Mouse (Mus musculus) forebrain, embryonic 14.5 days (tissue): ENCODE measurements around the gene Ccr1l1. TPM values are rescaled to one million over a fixed set of nuclear protein-coding genes. Genes with fewer than 3 reads are reported as not detected.

Experiments used
- ATAC-seq: fragments of 200-750 bp; cut with Nextera tagmentation; 2 replicates; pipeline ENCODE4 v1.8.0; 2017; ENCODE audit warnings: mild to moderate bottlenecking, moderate library complexity
- DNase-seq: peaks from one replicate; pipeline ENCODE4 v3.0.0-alpha.2; 2015; ENCODE audit warnings: low spot score
- H3K27ac ChIP-seq: fragments of 300-500 bp; sonication (generic); 2 replicates; pipeline ENCODE4 v1.5.1; 2014; ENCODE audit warnings: low read depth, mild to moderate bottlenecking, control low read depth, low read length, moderate library complexity
- H3K27me3 ChIP-seq: fragments of 300-500 bp; sonication (generic); replicated peaks from 2 replicates; pipeline ENCODE4 v1.6.1; 2014; ENCODE audit warnings: low read length, control low read depth, mixed read lengths; ENCODE audit not compliant: control insufficient read depth, insufficient read depth
- H3K36me3 ChIP-seq: fragments of 300-500 bp; sonication (generic); 2 replicates; pipeline ENCODE4 v1.6.1; 2014; ENCODE audit warnings: low read length, control low read depth; ENCODE audit not compliant: control insufficient read depth, insufficient read depth
- H3K4me1 ChIP-seq: fragments of 300-500 bp; sonication (generic); 2 replicates; pipeline ENCODE4 v1.6.1; 2014; ENCODE audit warnings: antibody characterized with exemption, low read length, control low read depth; ENCODE audit not compliant: control insufficient read depth, insufficient read depth
- H3K4me2 ChIP-seq: fragments of 300-500 bp; sonication (generic); 2 replicates; pipeline ENCODE4 v1.6.1; 2014; ENCODE audit warnings: mild to moderate bottlenecking, control low read depth, low read length
- H3K4me3 ChIP-seq: fragments of 300-500 bp; sonication (generic); 2 replicates; pipeline ENCODE4 v1.5.1; 2014; ENCODE audit warnings: low read depth, low read length, control low read depth
- H3K9ac ChIP-seq: fragments of 300-500 bp; sonication (generic); 2 replicates; pipeline ENCODE4 v1.6.1; 2014; ENCODE audit warnings: mild to moderate bottlenecking, low read length, control low read depth, moderate library complexity
- H3K9me3 ChIP-seq: fragments of 300-500 bp; sonication (generic); replicated peaks from 2 replicates; pipeline ENCODE4 v1.6.1; 2016; ENCODE audit warnings: low read length, control low read depth, mixed read lengths; ENCODE audit not compliant: control insufficient read depth
- WGBS: fragments of 180-500 bp; shearing (Covaris S2); extraction: QIAGEN DNeasy Blood & Tissue Kit; methylation state at CpG from one replicate; pipeline ENCODE4 v1.1.7; 2014; 5-methylcytosine and 5-hydroxymethylcytosine counted together
- polyA plus RNA-seq: library from polyadenylated mRNA; unstranded; fragments of >200 nt; fragmentation: Nextera tagmentation; extraction: Ambion mirVana; gene quantifications from 2 replicates; pipeline ENCODE4 v1.2.1, GENCODE M21; 2014

Gene Ccr1l1
- polyA plus RNA-seq, 1 experiment from 2014 or later = not detected

DNA sequence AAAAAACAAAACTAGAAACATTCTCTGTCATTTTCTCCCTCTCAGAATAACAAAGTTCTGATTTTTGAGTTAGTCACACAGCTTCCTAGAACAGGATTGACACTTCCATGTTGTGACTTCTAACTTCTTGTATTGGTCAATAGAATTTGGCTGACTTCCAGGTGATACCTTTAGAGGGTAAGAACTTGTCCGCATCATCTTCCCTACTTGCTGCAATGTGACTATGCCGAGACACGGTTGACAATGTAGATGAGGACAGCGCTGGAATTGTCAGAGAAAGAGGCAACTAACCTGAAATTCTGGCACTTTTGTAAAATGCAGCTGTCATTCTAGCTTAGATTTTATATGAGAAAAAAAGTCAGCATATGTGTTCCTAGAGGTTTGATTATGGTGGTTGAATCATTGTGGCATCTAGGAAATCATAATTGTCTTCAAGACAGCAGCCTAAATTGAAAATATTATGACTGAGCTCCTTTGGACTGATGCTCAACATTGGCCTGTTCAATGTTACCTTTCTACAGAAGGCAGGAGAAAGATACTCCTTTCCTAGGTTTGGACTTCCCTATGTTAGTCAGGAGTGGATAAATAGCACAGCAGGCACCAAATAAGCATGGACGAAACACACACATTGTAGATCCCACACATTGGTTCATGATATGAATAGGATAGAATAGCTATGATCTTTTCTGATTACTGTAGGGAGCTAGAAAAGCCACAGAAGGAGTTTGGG lies 44.3 kb downstream of the Ccr1l1 start:
- H3K9me3 ChIP-seq = no peaks in the 10 kb centered on the region

GRCm38 (mm10) chr9:123932911-123933675 lies 45.1 kb downstream of the Ccr1l1 start:
- H3K4me2 ChIP-seq = no peak overlapping the region
- WGBS = 90% methylated on average over 19 of the region's 19 CpGs
- no peak for ATAC-seq

More for the DNA sequence above, 44.3 kb downstream of the Ccr1l1 start:
- no peak for DNase-seq
- Histone ChIP-seq H3K27me3 (no peaks in the 10 kb centered on the region), H3K4me3 (no peak overlapping the region), H3K4me2 (no peak overlapping the region), H3K9ac (no peak overlapping the region), H3K4me1 (no peaks in the 10 kb centered on the region), H3K27ac (no peak overlapping the region), H3K36me3 (no peaks in the 10 kb centered on the region)
- ATAC-seq = no peak
- WGBS = 93% methylated on average over 5 of the region's 5 CpGs

GRCm38 (mm10) chr9:123931761-123932700 lies 46.2 kb downstream of the Ccr1l1 start:
- no peak overlapping the region for H3K4me2 ChIP-seq
- no peak overlapping the region for H3K4me3 ChIP-seq
- H3K27ac ChIP-seq = no peak overlapping the region
- WGBS = 76% methylated on average over 6 of the region's 6 CpGs
- no peaks in the 10 kb centered on the region for H3K27me3 ChIP-seq
- H3K9me3 ChIP-seq = no peaks in the 10 kb centered on the region
- no peak overlapping the region for H3K9ac ChIP-seq
- no peaks in the 10 kb centered on the region for H3K4me1 ChIP-seq
- no peaks in the 10 kb centered on the region for H3K36me3 ChIP-seq
- DNase-seq (no peak), ATAC-seq (no peak)

More at GRCm38 (mm10) chr9:123932911-123933675, 45.1 kb downstream of the Ccr1l1 start:
- Histone ChIP-seq H3K9me3 (no peaks in the 10 kb centered on the region), H3K9ac (no peak overlapping the region), H3K36me3 (no peaks in the 10 kb centered on the region), H3K4me3 (no peak overlapping the region), H3K27me3 (no peaks in the 10 kb centered on the region), H3K4me1 (no peaks in the 10 kb centered on the region), H3K27ac (no peak overlapping the region)
- no peak for DNase-seq

GRCm38 (mm10) chr9:123930926-123931325 lies 47.3 kb downstream of the Ccr1l1 start:
- H3K4me1 ChIP-seq = no peaks in the 10 kb centered on the region

DNA sequence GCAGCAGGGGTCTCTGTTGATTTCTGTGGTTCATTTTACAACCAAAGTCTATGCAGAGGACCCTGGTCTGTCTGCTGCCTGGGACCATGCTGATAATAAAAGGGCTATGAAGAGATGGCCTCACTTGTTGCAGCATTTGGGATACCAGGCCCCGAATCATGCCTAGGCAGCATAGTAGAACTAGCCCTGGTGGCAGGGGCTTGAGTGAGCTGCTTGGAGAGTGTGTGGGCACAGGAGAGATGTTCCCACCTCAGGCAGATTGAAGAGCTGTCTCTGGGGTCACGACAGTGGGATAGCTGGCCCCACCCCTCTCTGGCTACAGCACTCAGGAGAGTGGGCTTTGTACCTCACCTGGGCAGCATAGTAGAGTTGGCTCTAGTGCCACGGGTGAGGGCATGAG lies 47.7 kb downstream of the Ccr1l1 start:
- Histone ChIP-seq H3K36me3 (no peaks in the 10 kb centered on the region), H3K9ac (no peak overlapping the region), H3K27me3 (no peaks in the 10 kb centered on the region), H3K4me3 (no peak overlapping the region), H3K9me3 (no peaks in the 10 kb centered on the region), H3K27ac (no peak overlapping the region), H3K4me1 (no peaks in the 10 kb centered on the region), H3K4me2 (no peak overlapping the region)
- DNase-seq (no peak), ATAC-seq (no peak)
- WGBS = 86% methylated on average over 3 of the region's 3 CpGs

More at GRCm38 (mm10) chr9:123930926-123931325, 47.3 kb downstream of the Ccr1l1 start:
- 91% methylated on average over 3 of the region's 3 CpGs for WGBS
- DNase-seq = no peak
- H3K4me3 ChIP-seq = no peak overlapping the region
- no peak overlapping the region for H3K27ac ChIP-seq
- no peak overlapping the region for H3K4me2 ChIP-seq
- no peak overlapping the region for H3K9ac ChIP-seq
- H3K27me3 ChIP-seq = no peaks in the 10 kb centered on the region
- no peaks in the 10 kb centered on the region for H3K9me3 ChIP-seq
- no peaks in the 10 kb centered on the region for H3K36me3 ChIP-seq
- ATAC-seq = no peak

DNA sequence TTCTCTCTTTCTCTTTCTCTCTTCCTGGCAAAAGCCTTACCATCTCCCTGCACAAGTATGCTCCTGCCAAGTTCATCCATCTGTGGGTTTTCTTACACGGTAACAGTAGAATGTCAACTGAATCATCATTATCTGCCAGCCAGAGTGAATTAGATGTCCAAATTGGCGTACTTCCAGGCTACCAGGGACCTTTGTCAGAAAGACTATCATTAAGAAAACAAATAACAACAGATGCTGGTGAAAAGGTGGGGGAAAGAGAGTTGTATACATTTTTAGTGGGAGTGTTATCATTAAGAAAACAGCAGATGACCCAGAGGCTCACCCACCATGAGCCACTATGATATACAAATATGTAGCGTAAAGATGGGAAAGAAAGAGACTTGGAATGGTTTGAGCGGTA lies 48.3 kb downstream of the Ccr1l1 start:
- ATAC-seq (no peak), DNase-seq (peak; percentile 20)
- Histone ChIP-seq H3K27ac (no peak overlapping the region), H3K4me2 (no peak overlapping the region), H3K9ac (no peak overlapping the region), H3K9me3 (no peaks in the 10 kb centered on the region), H3K36me3 (no peaks in the 10 kb centered on the region), H3K4me3 (no peak overlapping the region), H3K4me1 (no peaks in the 10 kb centered on the region), H3K27me3 (no peaks in the 10 kb centered on the region)
- WGBS = 79% methylated on average over 4 of the region's 4 CpGs

GRCm38 (mm10) chr9:123928759-123929246 lies 49.4 kb downstream of the Ccr1l1 start:
- no peak overlapping the region for H3K27ac ChIP-seq
- H3K27me3 ChIP-seq = no peaks in the 10 kb centered on the region
- H3K4me2 ChIP-seq = no peak overlapping the region
- 57% methylated on average over 8 of the region's 8 CpGs for WGBS
- H3K9me3 ChIP-seq = no peaks in the 10 kb centered on the region
- H3K4me3 ChIP-seq = no peak overlapping the region
- DNase-seq (no peak), ATAC-seq (no peak)
- H3K9ac ChIP-seq = no peak overlapping the region
- H3K4me1 ChIP-seq = no peaks in the 10 kb centered on the region
- no peaks in the 10 kb centered on the region for H3K36me3 ChIP-seq

DNA sequence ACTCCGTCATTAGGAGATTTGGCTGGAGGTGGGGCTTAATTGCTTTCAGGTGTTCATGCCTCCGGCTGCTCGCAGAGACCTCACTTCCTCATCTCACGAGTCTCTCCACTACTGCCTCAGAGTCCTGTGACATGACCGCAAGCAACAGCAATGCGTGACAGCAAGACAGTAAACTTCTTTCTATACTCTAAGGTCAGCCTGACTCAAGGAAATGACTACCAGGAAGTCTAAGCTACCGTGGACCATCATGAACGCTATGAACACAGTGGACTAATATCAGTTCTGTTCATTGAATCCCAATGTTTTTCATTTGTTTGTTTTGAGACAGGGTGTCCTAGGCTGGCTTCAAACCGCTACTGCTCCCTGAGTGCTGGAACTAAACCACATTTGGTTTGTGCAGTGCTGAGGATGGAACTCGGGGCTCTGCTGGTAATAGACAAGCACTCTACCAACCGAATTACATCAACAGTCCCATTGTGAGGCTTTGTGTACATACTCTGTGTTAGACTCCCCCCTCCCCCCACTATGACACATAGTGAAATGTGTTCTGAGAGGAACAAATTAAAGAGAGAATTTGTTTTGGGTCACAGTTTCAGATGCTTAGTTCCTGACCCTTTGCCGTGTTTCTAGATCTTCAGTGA lies 50.0 kb downstream of the Ccr1l1 start:
- H3K4me1 ChIP-seq = no peaks in the 10 kb centered on the region
- no peaks in the 10 kb centered on the region for H3K9me3 ChIP-seq
- DNase-seq (no peak), ATAC-seq (no peak)
- H3K4me3 ChIP-seq = no peak overlapping the region
- H3K4me2 ChIP-seq = no peak overlapping the region
- H3K27me3 ChIP-seq = no peaks in the 10 kb centered on the region
- no peak overlapping the region for H3K27ac ChIP-seq
- WGBS = 85% methylated on average over 12 of the region's 12 CpGs
- no peak overlapping the region for H3K9ac ChIP-seq
- no peaks in the 10 kb centered on the region for H3K36me3 ChIP-seq
